Mouse (Mus musculus) hindbrain, embryonic 10.5 days (tissue): Measurements from ENCODE around the gene Nudt2. TPM values are rescaled to one million over a fixed set of nuclear protein-coding genes. Genes with fewer than 3 reads are reported as not detected.

Experiments
- DNase-seq: peaks from one replicate; pipeline ENCODE4 v3.0.0-alpha.2; 2017; ENCODE audit warnings: low spot score
- H3K27ac ChIP-seq: fragments of 300-500 bp; sonication (generic); 2 replicates; pipeline ENCODE4 v1.5.1; 2016; ENCODE audit warnings: mild to moderate bottlenecking, moderate library complexity
- H3K27me3 ChIP-seq: fragments of 300-500 bp; sonication (generic); 2 replicates; pipeline ENCODE4 v1.6.1; 2016; ENCODE audit warnings: mild to moderate bottlenecking; ENCODE audit not compliant: poor library complexity, insufficient read depth, severe bottlenecking
- H3K36me3 ChIP-seq: fragments of 300-500 bp; sonication (generic); 2 replicates; pipeline ENCODE4 v1.6.1; 2016; ENCODE audit warnings: mild to moderate bottlenecking, moderate library complexity
- H3K4me1 ChIP-seq: fragments of 300-500 bp; sonication (generic); replicated peaks from 2 replicates; pipeline ENCODE4 v1.6.1; 2016; ENCODE audit warnings: mild to moderate bottlenecking
- H3K4me3 ChIP-seq: fragments of 300-500 bp; sonication (generic); 2 replicates; pipeline ENCODE4 v1.5.1; 2016; ENCODE audit warnings: mild to moderate bottlenecking, moderate library complexity
- H3K9me3 ChIP-seq: fragments of 300-500 bp; sonication (generic); 2 replicates; pipeline ENCODE4 v1.6.1; 2016; ENCODE audit warnings: mild to moderate bottlenecking, moderate library complexity
- WGBS: fragments of 180-500 bp; shearing (Covaris S2); methylation state at CpG from one replicate; pipeline ENCODE4 v1.1.7; 2016; 5-methylcytosine and 5-hydroxymethylcytosine counted together
- polyA plus RNA-seq: library from polyadenylated mRNA; unstranded; fragments of >200 nt; fragmentation: Nextera tagmentation; extraction: Ambion mirVana; gene quantifications from 2 replicates; pipeline ENCODE4 v1.2.1, GENCODE M21; 2016

The Nudt2 gene
- polyA plus RNA-seq, 1 experiment from 2014 or later, result 73.0 TPM

DNA sequence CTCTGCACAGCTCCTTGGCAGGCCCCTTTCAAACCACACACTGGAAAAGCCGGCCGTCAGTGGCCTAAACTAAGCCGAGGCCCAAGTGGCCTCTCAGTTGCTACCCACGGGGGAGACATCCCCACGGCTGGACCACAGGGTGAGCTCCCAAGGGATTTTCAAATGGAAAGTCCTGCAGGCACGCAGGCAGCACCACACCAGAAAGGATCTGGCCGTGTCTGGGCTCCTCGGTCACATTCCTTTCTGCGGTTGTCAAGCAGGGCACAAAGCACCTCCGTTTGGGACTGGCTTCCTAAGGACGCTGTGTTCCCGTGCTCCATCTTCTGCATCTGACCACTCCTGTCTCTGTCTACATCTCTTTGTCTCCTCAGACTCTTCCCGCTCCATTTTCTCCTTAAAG lies 62.1 kb downstream of the Nudt2 start:
- Histone ChIP-seq H3K36me3 (no peaks in the 10 kb centered on the region), H3K27ac (peak overlapping the region; percentile 89), H3K4me1 (peaks cover 67% of the 10 kb centered on the region), H3K27me3 (peaks cover 5% of the 10 kb centered on the region; the same call in 1 of the 2 replicates), H3K9me3 (no peaks in the 10 kb centered on the region), H3K4me3 (peak overlapping the region; percentile 23; the same call in 1 of the 2 replicates)
- 18% methylated on average over 13 of the region's 13 CpGs for WGBS
- peak; percentile 63 for DNase-seq

DNA sequence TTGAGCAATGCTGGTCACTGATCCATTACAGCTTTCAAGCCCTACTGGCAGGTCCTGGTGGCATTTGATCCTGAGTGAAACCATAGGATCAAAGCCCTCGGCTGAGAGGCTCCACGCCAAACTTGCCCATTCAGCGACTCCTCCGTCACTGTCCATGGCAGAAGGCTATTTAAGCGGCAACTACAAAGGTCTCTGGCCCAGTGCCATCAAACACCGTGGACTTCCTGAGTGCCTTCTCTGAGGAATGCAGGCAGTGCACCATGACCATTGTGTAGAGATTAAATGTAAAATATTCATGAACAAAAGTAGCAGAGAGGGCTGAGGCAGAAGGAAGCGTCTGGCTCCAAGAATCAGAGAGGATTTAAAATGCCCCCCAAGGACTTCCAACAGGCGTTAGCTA lies 63.0 kb downstream of the Nudt2 start:
- no peaks in the 10 kb centered on the region for H3K36me3 ChIP-seq
- H3K27me3 ChIP-seq, result no peaks in the 10 kb centered on the region
- no peaks in the 10 kb centered on the region for H3K9me3 ChIP-seq
- peak overlapping the region; percentile 89 for H3K27ac ChIP-seq
- WGBS, result 27% methylated on average over 8 of the region's 8 CpGs
- peak; percentile 40 for DNase-seq
- no peak overlapping the region for H3K4me3 ChIP-seq
- peaks cover 67% of the 10 kb centered on the region for H3K4me1 ChIP-seq

Other genes starting within 250 kb of the Nudt2 start
- gene Ubap2, start 190.0 kb upstream of the Nudt2 start, polyA plus RNA-seq, result 85.8 and 89.3 TPM in 2 replicates
- gene Dcaf12, start 150.3 kb upstream of the Nudt2 start, polyA plus RNA-seq, result 57.8 and 64.0 TPM in 2 replicates
- 73.4 and 73.8 TPM in 2 replicates for gene Ubap1, start 116.2 kb upstream of the Nudt2 start, polyA plus RNA-seq
- 13.7 and 14.6 TPM in 2 replicates for gene Kif24, start 264 bp upstream of the Nudt2 start, polyA plus RNA-seq
- 7.4 and 9.1 TPM in 2 replicates for gene AI464131, start 37.9 kb downstream of the Nudt2 start, polyA plus RNA-seq
- gene 1110017D15Rik, start 52.2 kb downstream of the Nudt2 start, polyA plus RNA-seq, result 8.1 and 14.7 TPM in 2 replicates
- gene Fam219a, start 104.4 kb downstream of the Nudt2 start, polyA plus RNA-seq, result 6.2 and 8.3 TPM in 2 replicates
- gene Dnaic1, start 104.6 kb downstream of the Nudt2 start, polyA plus RNA-seq, result 1.4 and 4.3 TPM in 2 replicates
- gene Enho, start 175.2 kb downstream of the Nudt2 start, polyA plus RNA-seq, result 27.3 and 50.9 TPM in 2 replicates
- gene Cntfr, start 231.9 kb downstream of the Nudt2 start, polyA plus RNA-seq, result 29.7 and 51.6 TPM in 2 replicates
- gene Il11ra1, start 234.8 kb downstream of the Nudt2 start, polyA plus RNA-seq, result 84.3 and 91.4 TPM in 2 replicates
- gene Rpp25l, start 248.4 kb downstream of the Nudt2 start, polyA plus RNA-seq, result 89.7 and 96.6 TPM in 2 replicates